Mouse (Mus musculus) ES-E14 (cell line): Measurements from ENCODE around the gene Syt2. TPM values are rescaled to one million over a fixed set of nuclear protein-coding genes. Genes with fewer than 3 reads are reported as not detected.

ENCODE experiments used
- DNase-seq: peaks from one replicate; pipeline ENCODE4 v3.0.0-alpha.2; 2013; ENCODE audit warnings: low read depth, low spot score
- H3K27ac ChIP-seq: 2 replicates; pipeline ENCODE4 v1.5.1; 2012; ENCODE audit warnings: low read depth, mild to moderate bottlenecking, low read length, moderate library complexity, mixed read lengths; ENCODE audit not compliant: poor library complexity, insufficient read depth, severe bottlenecking
- H3K36me3 ChIP-seq: 2 replicates; pipeline ENCODE4 v1.6.1; 2012; ENCODE audit warnings: mild to moderate bottlenecking, low read length, moderate library complexity, mixed read lengths; ENCODE audit not compliant: control insufficient read depth, poor library complexity, insufficient read depth, severe bottlenecking
- H3K4me1 ChIP-seq, 2 experiments: fragments of 150-350 bp in 1 of 2; sonication (generic) in 1 of 2; 2 replicates each; pipeline ENCODE4 v1.6.1; 2012; ENCODE audit warnings: low read length in 2 of 2, mild to moderate bottlenecking in 1 of 2, mixed read lengths in 1 of 2; ENCODE audit not compliant: control insufficient read depth in 2 of 2, insufficient read depth in 2 of 2, poor library complexity in 1 of 2
- H3K4me3 ChIP-seq, 2 experiments: fragments of 150-350 bp in 1 of 2; sonication (generic) in 1 of 2; 2 replicates each; pipeline ENCODE4 v1.5.1; 2012; ENCODE audit warnings: low read length in 2 of 2, low read depth in 1 of 2, mild to moderate bottlenecking in 1 of 2, mixed read lengths in 1 of 2; ENCODE audit not compliant: insufficient read depth in 1 of 2, poor library complexity in 1 of 2, severe bottlenecking in 1 of 2
- H3K9ac ChIP-seq: 2 replicates; pipeline ENCODE4 v1.6.1; 2012; ENCODE audit warnings: low read depth, mild to moderate bottlenecking, low read length, mixed read lengths; ENCODE audit not compliant: poor library complexity, insufficient read depth, severe bottlenecking
- H3K9me3 ChIP-seq: fragments of 150-350 bp; sonication (generic); 2 replicates; pipeline ENCODE4 v1.6.1; 2012; ENCODE audit warnings: low read depth, mild to moderate bottlenecking, low read length; ENCODE audit not compliant: control insufficient read depth, insufficient read depth
- CHD2 ChIP-seq: IDR thresholded peaks from 2 replicates; pipeline ENCODE4 v1.6.1; 2014; ENCODE audit warnings: mild to moderate bottlenecking, low read depth, low read length, inconsistent platforms
- HCFC1 ChIP-seq: IDR thresholded peaks from 2 replicates; pipeline ENCODE4 v1.6.1; 2012; ENCODE audit warnings: low read length, inconsistent platforms, borderline replicate concordance; ENCODE audit not compliant: insufficient read depth
- MAFK ChIP-seq: IDR thresholded peaks from 2 replicates; pipeline ENCODE4 v1.6.1; 2014; ENCODE audit warnings: mild to moderate bottlenecking, low read depth, low read length, inconsistent platforms; ENCODE audit not compliant: insufficient read depth
- ZC3H11A ChIP-seq: IDR thresholded peaks from 2 replicates; pipeline ENCODE4 v1.6.1; 2012; ENCODE audit warnings: low read depth, mild to moderate bottlenecking, inconsistent platforms, low read length, borderline replicate concordance
- ZNF384 ChIP-seq: IDR thresholded peaks from 2 replicates; pipeline ENCODE4 v1.6.1; 2012; ENCODE audit warnings: low read depth, low read length, inconsistent platforms
- in situ Hi-C, 2 experiments: fragments of 600-800 bp; cut with MboI; formaldehyde crosslinking; loops; one replicate each; pipeline ENCODE4 v1.15.1; 2025; ENCODE audit warnings: low sequenced_read_pairs in 2 of 2, inconsistent platforms in 1 of 2; ENCODE audit not compliant: unreplicated experiment in 2 of 2
- total RNA-seq: library from RNA; depleted of rRNA; stranded (reverse); fragments of 300-350 nt; gene quantifications from 2 replicates; pipeline ENCODE4 v1.2.3, GENCODE M21; 2012

Syt2 gene
- total RNA-seq, 1 experiment = 0.62 TPM

- no peak for DNase-seq
- in situ Hi-C loops = no loop called here
- Histone ChIP-seq H3K9ac (no peak overlapping the region), H3K9me3 (no peaks in the 10 kb centered on the region), H3K4me1 (no peaks in the 10 kb centered on the region; a peak in 1 of 4 replicates), H3K27ac (no peak overlapping the region), H3K4me3 (no peak overlapping the region), H3K36me3 (no peaks in the 10 kb centered on the region)
- TF ChIP-seq CHD2 (no peak), ZNF384 (no peak), MAFK (no peak), HCFC1 (no peak), ZC3H11A (no peak)
Observed at GRCm38 (mm10) chr1:134775631-134776030, 129.2 kb downstream of the Syt2 start.

- H3K4me3 ChIP-seq = no peak overlapping the region
- no peaks in the 10 kb centered on the region for H3K36me3 ChIP-seq
- in situ Hi-C loops = no loop called here
- DNase-seq = no peak
- TF ChIP-seq HCFC1 = no peak
- no peak for TF ChIP-seq MAFK
- no peak for TF ChIP-seq CHD2
- TF ChIP-seq ZC3H11A = no peak
- no peak for TF ChIP-seq ZNF384
- no peaks in the 10 kb centered on the region for H3K9me3 ChIP-seq
- no peak overlapping the region for H3K9ac ChIP-seq
- H3K4me1 ChIP-seq = no peaks in the 10 kb centered on the region; a peak in 1 of 4 replicates
- no peak overlapping the region for H3K27ac ChIP-seq
Observed at GRCm38 (mm10) chr1:134777201-134777885, 130.9 kb downstream of the Syt2 start.

- no peak for DNase-seq
- Histone ChIP-seq H3K9me3 (no peaks in the 10 kb centered on the region), H3K27ac (no peak overlapping the region), H3K36me3 (no peaks in the 10 kb centered on the region), H3K4me1 (no peaks in the 10 kb centered on the region; a peak in 1 of 4 replicates), H3K9ac (no peak overlapping the region), H3K4me3 (no peak overlapping the region)
- in situ Hi-C loops = no loop called here
- TF ChIP-seq ZC3H11A (no peak), HCFC1 (no peak), ZNF384 (no peak), CHD2 (no peak)
Observed at GRCm38 (mm10) chr1:134777936-134778548, 131.6 kb downstream of the Syt2 start.

GRCm38 (mm10) chr1:134782797-134783196 lies 136.3 kb downstream of the Syt2 start:
- H3K36me3 ChIP-seq = no peaks in the 10 kb centered on the region
- no peak overlapping the region for H3K4me3 ChIP-seq
- H3K27ac ChIP-seq = no peak overlapping the region
- no peak for DNase-seq
- no peaks in the 10 kb centered on the region for H3K4me1 ChIP-seq
- no peaks in the 10 kb centered on the region for H3K9me3 ChIP-seq
- H3K9ac ChIP-seq = no peak overlapping the region
- in situ Hi-C loops = no loop called here
- TF ChIP-seq CHD2 = no peak
- no peak for TF ChIP-seq ZNF384
- no peak for TF ChIP-seq MAFK
- TF ChIP-seq HCFC1 = no peak
- TF ChIP-seq ZC3H11A = no peak
